Comparison of ENCODE assay signal across 19 mouse cellular contexts in the genomic region with DNA sequence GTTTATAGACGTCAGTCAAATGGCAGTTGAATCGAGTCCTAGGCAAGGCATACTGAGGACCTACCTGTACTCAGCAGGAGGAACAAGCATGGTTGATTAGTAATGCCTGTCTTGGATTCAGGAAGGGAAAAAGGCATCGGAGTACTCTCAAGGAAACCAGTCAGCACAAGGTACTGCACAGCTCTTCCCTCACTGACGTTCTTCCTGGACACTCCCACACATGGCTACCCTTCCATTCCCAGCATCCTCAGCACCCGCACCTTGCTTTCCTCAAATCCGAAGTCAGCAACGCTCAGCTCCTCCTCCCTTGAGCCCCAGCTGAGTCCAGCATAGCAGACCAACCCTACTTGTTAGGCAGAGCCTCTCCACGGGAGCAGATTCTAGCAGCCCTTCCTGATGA.
DNase-seq lines count a peak whose midpoint lies in the region; ATAC-seq and TF ChIP-seq lines count a peak whose summit lies in the region.
"Had no signal": no experiment of that assay in that cellular context is flagged by ENCODE, and none has a peak within 500 bp of the region (broad histone marks: within the 10 kb centered on the region; RNA-seq: fewer than 3 reads in every experiment).

No protein-coding gene starts in this region.

- 0 out of 2 replicates have a peak, but pooled peaks have one; percentile 16 for ATAC-seq in lung, embryonic 14.5 days (ENCODE audit: insufficient read depth)
- peak; percentile 26; the same call in 1 of the 2 replicates for ATAC-seq in kidney, embryonic 15.5 days (replicated peaks; ENCODE audit: low FRiP score)
- ATAC-seq in stomach, embryonic 16.5 days (ENCODE audit: insufficient read depth, low FRiP score), result peak; percentile 31; the same call in 1 of the 2 replicates
- ATAC-seq in liver, embryonic 11.5 days (replicated peaks; ENCODE audit: low FRiP score), result no peak
- ATAC-seq: forebrain, embryonic 15.5 days had no signal

- H3K4me2 ChIP-seq in lung, embryonic 14.5 days, result no peak overlapping the region
- peak overlapping the region; percentile 26; the same call in 1 of the 2 replicates for H3K4me2 ChIP-seq in kidney, embryonic 15.5 days
- H3K4me2 ChIP-seq in stomach, embryonic 16.5 days (ENCODE audit: low read depth, low read length), result no peak overlapping the region; the same call in 1 of the 2 replicates
- H3K4me2 ChIP-seq in liver, embryonic 11.5 days, result no peak overlapping the region
- H3K4me2 ChIP-seq: forebrain, embryonic 15.5 days; heart, embryonic 13.5 days; limb, embryonic 12.5 days; liver, embryonic 15.5 days; neural tube, embryonic 13.5 days had no signal

- 33% methylated on average over 8 of the region's 8 CpGs for WGBS in lung, embryonic 14.5 days
- 44% methylated on average over 8 of the region's 8 CpGs for WGBS in kidney, embryonic 15.5 days
- WGBS in stomach, embryonic 16.5 days, result 37% methylated on average over 8 of the region's 8 CpGs
- 39% methylated on average over 8 of the region's 8 CpGs for WGBS in liver, embryonic 11.5 days

- H3K4me3 ChIP-seq in lung, embryonic 14.5 days (ENCODE audit: low read depth, low read length), result no peak overlapping the region
- 0 out of 2 replicates have a peak overlapping the region, but pooled peaks have one; percentile 8 for H3K4me3 ChIP-seq in kidney, embryonic 15.5 days (replicated peaks)
- no peak overlapping the region for H3K4me3 ChIP-seq in stomach, embryonic 16.5 days (replicated peaks; ENCODE audit: low read length)
- H3K4me3 ChIP-seq in liver, embryonic 11.5 days (ENCODE audit: low read depth, low read length), result no peak overlapping the region
- H3K4me3 ChIP-seq in gastrocnemius, adult 2 months, result no peak overlapping the region
- H3K4me3 ChIP-seq: erythroblast, embryonic 14.5 days; forebrain, embryonic 15.5 days; heart, embryonic 13.5 days; hindbrain, embryonic 10.5 days; limb, embryonic 12.5 days; liver, embryonic 15.5 days; neural tube, embryonic 13.5 days had no signal

- TF ChIP-seq CTCF in lung, embryonic 14.5 days (IDR thresholded peaks at IDR 0.05; ENCODE audit: low read depth), result no peak
- TF ChIP-seq CTCF in gastrocnemius, adult 2 months (IDR thresholded peaks at IDR 0.05), result no peak

- DNase-seq in lung, embryonic 14.5 days, result no peak
- no peak for DNase-seq in lung, postnatal 14 days
- DNase-seq in R1 (ENCODE audit: low read depth, low spot score), result peak; percentile 60
- DNase-seq in liver, embryonic 11.5 days (ENCODE audit: low spot score), result no peak
- no peak for DNase-seq in gastrocnemius, adult 2 months
- DNase-seq: adrenal gland, adult 2 months; B cell, adult 2 months; cerebellum, adult 11-12 months; lung, postnatal 10 days; thymus, adult 18-20 months had no signal

- no peak overlapping the region for H3K27ac ChIP-seq in lung, embryonic 14.5 days (ENCODE audit: low read depth)
- H3K27ac ChIP-seq in kidney, embryonic 15.5 days, result no peak overlapping the region
- H3K27ac ChIP-seq in stomach, embryonic 16.5 days (ENCODE audit: low read length), result no peak overlapping the region
- no peak overlapping the region for H3K27ac ChIP-seq in liver, embryonic 11.5 days (ENCODE audit: low read depth, low read length)
- no peak overlapping the region for H3K27ac ChIP-seq in gastrocnemius, adult 2 months
- H3K27ac ChIP-seq: forebrain, embryonic 15.5 days; heart, embryonic 13.5 days; limb, embryonic 12.5 days; liver, embryonic 15.5 days; neural tube, embryonic 13.5 days had no signal

- H3K36me3 ChIP-seq in lung, embryonic 14.5 days (ENCODE audit: insufficient read depth), result no peaks in the 10 kb centered on the region
- H3K36me3 ChIP-seq in kidney, embryonic 15.5 days, result no peaks in the 10 kb centered on the region
- no peaks in the 10 kb centered on the region for H3K36me3 ChIP-seq in stomach, embryonic 16.5 days (ENCODE audit: control insufficient read depth, insufficient read depth, low read length)
- no peaks in the 10 kb centered on the region for H3K36me3 ChIP-seq in liver, embryonic 11.5 days (ENCODE audit: control insufficient read depth, insufficient read depth, low read length)
- H3K36me3 ChIP-seq: forebrain, embryonic 15.5 days; heart, embryonic 13.5 days; hindbrain, embryonic 10.5 days; limb, embryonic 12.5 days; liver, embryonic 15.5 days; neural tube, embryonic 13.5 days had no signal

- H3K4me1 ChIP-seq in lung, embryonic 14.5 days (ENCODE audit: insufficient read depth), result no peaks in the 10 kb centered on the region
- H3K4me1 ChIP-seq in kidney, embryonic 15.5 days, result 0 out of 2 replicates have a peak, but pooled peaks cover 4% of the 10 kb centered on the region
- H3K4me1 ChIP-seq in stomach, embryonic 16.5 days (ENCODE audit: control insufficient read depth, insufficient read depth, low read length), result no peaks in the 10 kb centered on the region
- no peaks in the 10 kb centered on the region for H3K4me1 ChIP-seq in liver, embryonic 11.5 days (replicated peaks; ENCODE audit: control insufficient read depth, insufficient read depth, low read length)
- H3K4me1 ChIP-seq: liver, embryonic 15.5 days had no signal

- H3K27me3 ChIP-seq in lung, embryonic 14.5 days (ENCODE audit: insufficient read depth, low read length), result no peaks in the 10 kb centered on the region
- H3K27me3 ChIP-seq in kidney, embryonic 15.5 days, result 0 out of 2 replicates have a peak, but pooled peaks cover 3% of the 10 kb centered on the region
- no peaks in the 10 kb centered on the region for H3K27me3 ChIP-seq in stomach, embryonic 16.5 days (ENCODE audit: control insufficient read depth, insufficient read depth, low read length)
- no peaks in the 10 kb centered on the region for H3K27me3 ChIP-seq in liver, embryonic 11.5 days (replicated peaks; ENCODE audit: control insufficient read depth, insufficient read depth, low read length)
- H3K27me3 ChIP-seq: forebrain, embryonic 15.5 days; liver, embryonic 15.5 days; neural tube, embryonic 13.5 days had no signal

- H3K9me3 ChIP-seq in lung, embryonic 14.5 days (ENCODE audit: low read depth, low read length), result no peaks in the 10 kb centered on the region
- H3K9me3 ChIP-seq in kidney, embryonic 15.5 days (replicated peaks), result no peaks in the 10 kb centered on the region
- no peaks in the 10 kb centered on the region for H3K9me3 ChIP-seq in stomach, embryonic 16.5 days (replicated peaks; ENCODE audit: control insufficient read depth, low read length)
- H3K9me3 ChIP-seq in liver, embryonic 11.5 days (ENCODE audit: control insufficient read depth, low read length), result no peaks in the 10 kb centered on the region
- H3K9me3 ChIP-seq: forebrain, embryonic 15.5 days; heart, embryonic 13.5 days; hindbrain, embryonic 10.5 days; limb, embryonic 12.5 days; liver, embryonic 15.5 days; neural tube, embryonic 13.5 days had no signal

- intact Hi-C loops in gastrocnemius, adult 2 months (cut with DNase I), result no loop called here

- H3K9ac ChIP-seq in lung, embryonic 14.5 days, result no peak overlapping the region
- no peak overlapping the region for H3K9ac ChIP-seq in kidney, embryonic 15.5 days
- H3K9ac ChIP-seq in stomach, embryonic 16.5 days (ENCODE audit: low read length), result no peak overlapping the region
- H3K9ac ChIP-seq in liver, embryonic 11.5 days (ENCODE audit: low read depth, low read length), result no peak overlapping the region
- H3K9ac ChIP-seq: forebrain, embryonic 15.5 days; heart, embryonic 13.5 days; limb, embryonic 12.5 days; liver, embryonic 15.5 days; neural tube, embryonic 13.5 days had no signal
